Mouse (Mus musculus) adrenal gland, adult 2 months (tissue): ENCODE results near the gene Nubp1. TPM values are rescaled to one million over a fixed set of nuclear protein-coding genes. Genes with fewer than 3 reads are reported as not detected.

ENCODE experiments used
- DNase-seq: peaks from one replicate; pipeline ENCODE4 v3.0.0; 2021
- polyA plus RNA-seq: library from polyadenylated mRNA; depleted of rRNA; stranded (reverse); fragments of >200 nt; gene quantifications from 2 replicates; pipeline ENCODE4 v1.2.3, GENCODE M21; 2012; rRNA removed
- total RNA-seq, 2 experiments: library from RNA; stranded (reverse); gene quantifications; 2 replicates each; pipeline ENCODE4 v1.2.3; 2021

Gene Nubp1
- total and polyA plus RNA-seq, 3 experiments, result 19.7 to 27.9 (median 25.8) TPM

GRCm38 (mm10) chr16:10468201-10468600 lies 56.5 kb downstream of the Nubp1 start:
- no peak for DNase-seq

GRCm38 (mm10) chr16:10471950-10472349 lies 60.2 kb downstream of the Nubp1 start:
- DNase-seq, result no peak

Other genes starting within 250 kb of the Nubp1 start
- gene Rpl39l, start 241.7 kb upstream of the Nubp1 start, total RNA-seq, result not detected
- not detected in 2 replicates for gene Rpl39l, start 241.7 kb upstream of the Nubp1 start, polyA plus RNA-seq
- under 1 TPM; 0.66 to 0.95 TPM for gene Atf7ip2, start 219.2 kb upstream of the Nubp1 start, total RNA-seq
- gene Atf7ip2, start 219.2 kb upstream of the Nubp1 start, polyA plus RNA-seq, result 0.03 TPM in 1 of 2 replicates, not detected in the other
- 1 to 10 TPM; 6.0 to 8.5 TPM for gene Emp2, start 98.0 kb upstream of the Nubp1 start, total RNA-seq
- 5.9 and 7.5 TPM in 2 replicates for gene Emp2, start 98.0 kb upstream of the Nubp1 start, polyA plus RNA-seq
- gene Tekt5, start 16.5 kb upstream of the Nubp1 start, total RNA-seq, result not detected
- gene Tekt5, start 16.5 kb upstream of the Nubp1 start, polyA plus RNA-seq, result 0.09 TPM in 1 of 2 replicates, not detected in the other
- gene Tvp23a, start 35.4 kb downstream of the Nubp1 start, total RNA-seq, result 1 to 10 TPM; 1.3 to 2.0 TPM
- gene Tvp23a, start 35.4 kb downstream of the Nubp1 start, polyA plus RNA-seq, result 1.2 and 1.5 TPM in 2 replicates
- gene Ciita, start 68.1 kb downstream of the Nubp1 start, total RNA-seq, result 1 to 10 TPM; 1.4 to 2.0 TPM
- 2.3 and 2.9 TPM in 2 replicates for gene Ciita, start 68.1 kb downstream of the Nubp1 start, polyA plus RNA-seq
- gene Dexi, start 131.1 kb downstream of the Nubp1 start, total RNA-seq, result 10 to 100 TPM; 17.1 to 24.2 TPM
- 89.2 and 99.6 TPM in 2 replicates for gene Dexi, start 131.1 kb downstream of the Nubp1 start, polyA plus RNA-seq
- gene Clec16a, start 133.4 kb downstream of the Nubp1 start, total RNA-seq, result 10 to 100 TPM; 44.0 to 44.4 TPM
- gene Clec16a, start 133.4 kb downstream of the Nubp1 start, polyA plus RNA-seq, result 15.9 and 22.6 TPM in 2 replicates